Mouse (Mus musculus): ENCODE results near the gene Scamp3. TPM values are rescaled to one million over a fixed set of nuclear protein-coding genes. Genes with fewer than 3 reads are reported as not detected.
"Not testable (repeated sequence)": the region's sequence is repeated elsewhere in the genome, so short reads cannot be mapped to it uniquely, and the experiment has no call there.

Scamp3 gene
- polyA plus RNA-seq, 1 experiment = 256 TPM

DNA sequence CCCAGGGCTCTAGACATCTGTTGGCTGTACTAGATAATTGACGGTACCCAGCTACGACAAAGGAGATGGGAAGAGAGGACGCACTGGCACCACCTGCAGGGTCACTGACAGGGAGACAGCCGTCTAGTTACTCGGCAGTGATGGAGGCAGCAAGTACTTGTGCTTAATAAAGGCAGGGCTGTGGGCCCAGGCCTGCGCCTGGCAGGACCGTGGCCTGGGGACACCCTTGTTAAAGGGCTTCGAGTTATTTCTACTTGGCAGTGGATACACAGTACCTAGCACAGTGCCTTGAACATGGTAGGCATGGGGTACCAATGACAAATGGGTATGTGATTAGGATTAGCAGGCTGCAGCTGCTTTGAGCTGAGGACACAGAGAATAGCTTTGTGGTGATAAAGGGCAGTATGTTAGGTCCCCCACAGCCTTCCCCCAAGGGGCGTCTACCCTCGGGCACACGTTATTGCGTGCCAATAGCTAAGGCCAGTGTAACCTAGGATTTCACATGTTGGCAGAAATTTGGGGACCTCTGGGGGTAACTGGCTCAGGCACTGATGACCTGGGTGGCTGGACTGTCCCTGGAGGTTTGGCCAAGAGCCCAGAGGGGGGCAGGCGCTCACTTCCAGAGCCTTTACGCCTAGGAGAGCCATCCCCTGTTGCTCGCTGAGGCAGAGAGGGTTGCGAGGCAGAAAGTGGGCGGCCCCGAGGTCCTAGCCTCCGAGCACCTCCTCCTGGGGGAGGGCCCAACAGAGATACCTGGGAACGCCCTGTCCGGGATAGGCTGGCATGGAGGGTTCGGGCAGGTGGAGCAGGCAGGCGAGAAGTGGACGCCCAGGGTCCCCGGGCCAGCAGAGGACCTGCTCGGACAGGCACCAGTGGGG, 29.9 kb upstream of the Scamp3 start:
- Histone ChIP-seq H3K4me3 (replicated peaks) (no peak overlapping the region), H3K4me1 (peaks cover 14% of the 10 kb centered on the region; the same call in 1 of the 2 replicates), H3K36me3 (replicated peaks; ENCODE audit: low read length) (no peaks in the 10 kb centered on the region), H3K9me3 (no peaks in the 10 kb centered on the region), H3K27me3 (replicated peaks) (peaks cover 84% of the 10 kb centered on the region)
- TF ChIP-seq GATA1 (IDR thresholded peaks at IDR 0.05; ENCODE audit: borderline replicate concordance, low read length) (no peak), FLI1 (IDR thresholded peaks at IDR 0.05; ENCODE audit: low read length) (no peak)

DNA sequence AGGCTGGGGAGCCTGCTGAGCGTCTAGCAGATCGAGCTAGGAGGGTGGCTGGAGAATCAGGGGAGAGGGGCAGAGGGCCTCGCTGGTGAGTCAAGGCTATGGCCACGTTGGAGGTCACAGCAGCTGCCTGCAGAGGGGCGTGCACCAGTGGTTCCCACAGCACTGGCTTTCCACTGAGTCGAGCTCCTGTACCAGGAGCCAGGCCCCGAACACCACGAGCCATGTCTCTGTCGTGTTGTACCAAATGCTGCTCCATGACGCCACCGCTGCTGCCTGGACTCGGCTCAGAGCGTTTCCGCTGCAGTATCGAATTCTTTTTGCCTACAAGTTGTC, 29.3 kb upstream of the Scamp3 start:
- peak overlapping the region; percentile 3 for H3K4me3 ChIP-seq (replicated peaks)
- H3K27me3 ChIP-seq (replicated peaks) = peaks cover 84% of the 10 kb centered on the region
- peaks cover 19% of the 10 kb centered on the region; the same call in 1 of the 2 replicates for H3K4me1 ChIP-seq
- no peaks in the 10 kb centered on the region for H3K9me3 ChIP-seq
- TF ChIP-seq FLI1 (IDR thresholded peaks at IDR 0.05; ENCODE audit: low read length) (no peak), GATA1 (IDR thresholded peaks at IDR 0.05; ENCODE audit: borderline replicate concordance, low read length) (no peak)
- no peaks in the 10 kb centered on the region for H3K36me3 ChIP-seq (replicated peaks; ENCODE audit: low read length)

DNA sequence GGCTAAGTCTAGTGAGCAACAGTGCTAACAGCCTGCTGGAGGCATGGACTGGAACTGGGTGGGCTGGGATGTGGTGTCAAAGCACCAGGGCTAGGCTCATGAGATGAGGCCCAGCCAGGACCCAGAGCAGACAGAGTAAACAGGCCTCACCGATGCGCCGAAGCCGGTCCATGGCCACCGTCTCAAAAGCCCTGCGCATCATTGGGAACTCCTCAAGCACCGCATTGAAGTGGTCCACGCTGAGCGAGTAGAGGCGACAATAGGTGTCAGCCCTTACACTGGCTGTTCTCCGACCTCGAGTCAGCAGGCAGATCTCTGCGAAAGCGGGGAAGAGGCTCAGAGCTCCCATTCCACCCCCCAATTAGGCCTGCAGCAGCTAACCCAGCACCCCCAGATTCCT, 28.7 kb upstream of the Scamp3 start:
- no peaks in the 10 kb centered on the region for H3K9me3 ChIP-seq
- H3K4me3 ChIP-seq (replicated peaks) = no peak overlapping the region
- H3K27me3 ChIP-seq (replicated peaks) = peaks cover 81% of the 10 kb centered on the region
- no peaks in the 10 kb centered on the region for H3K36me3 ChIP-seq (replicated peaks; ENCODE audit: low read length)
- no peak for TF ChIP-seq FLI1 (IDR thresholded peaks at IDR 0.05; ENCODE audit: low read length)
- no peak for TF ChIP-seq GATA1 (IDR thresholded peaks at IDR 0.05; ENCODE audit: borderline replicate concordance, low read length)
- peaks cover 19% of the 10 kb centered on the region; the same call in 1 of the 2 replicates for H3K4me1 ChIP-seq

DNA sequence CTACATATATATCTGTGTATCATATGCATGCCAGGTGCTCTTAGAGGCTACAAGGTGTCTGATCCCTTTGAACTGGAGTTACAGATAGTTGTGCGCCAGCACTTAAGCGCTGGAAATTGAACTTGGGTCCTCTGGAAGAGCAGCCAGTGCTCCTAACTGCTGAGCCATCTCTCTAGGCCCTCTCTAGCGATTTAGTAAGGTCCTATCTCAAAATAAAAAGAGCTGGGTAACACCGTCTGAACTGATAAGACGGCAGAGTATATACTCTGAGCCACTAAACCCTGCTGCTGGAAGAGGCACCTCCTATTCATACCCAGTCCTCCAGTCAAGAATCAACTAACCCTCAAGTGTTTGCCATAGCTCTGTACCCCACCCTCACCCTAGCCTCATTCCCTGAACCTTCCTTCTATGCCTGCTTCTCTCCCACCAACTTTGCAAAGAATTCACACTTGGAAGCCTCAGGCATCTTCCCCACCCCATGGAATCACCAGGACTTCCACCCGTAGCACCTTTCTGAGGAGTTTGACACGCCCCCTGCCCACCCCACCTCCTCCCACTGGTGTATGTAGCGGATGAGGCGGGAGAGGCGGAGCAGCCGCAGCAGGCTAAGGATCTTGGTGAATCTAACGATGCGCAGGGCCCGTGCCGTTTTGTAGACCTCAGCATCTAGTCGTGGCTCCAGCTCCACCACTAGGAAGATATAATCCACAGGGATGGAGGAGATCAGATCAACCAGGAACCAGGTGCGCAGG, 25.0 kb upstream of the Scamp3 start:
- Histone ChIP-seq H3K4me1 (peaks cover 16% of the 10 kb centered on the region; the same call in 1 of the 2 replicates), H3K27me3 (replicated peaks) (peaks cover 70% of the 10 kb centered on the region), H3K36me3 (replicated peaks; ENCODE audit: low read length) (no peaks in the 10 kb centered on the region), H3K9me3 (no peaks in the 10 kb centered on the region), H3K4me3 (replicated peaks) (no peak overlapping the region)
- no peak for TF ChIP-seq GATA1 (IDR thresholded peaks at IDR 0.05; ENCODE audit: borderline replicate concordance, low read length)
- no peak for TF ChIP-seq FLI1 (IDR thresholded peaks at IDR 0.05; ENCODE audit: low read length)

DNA sequence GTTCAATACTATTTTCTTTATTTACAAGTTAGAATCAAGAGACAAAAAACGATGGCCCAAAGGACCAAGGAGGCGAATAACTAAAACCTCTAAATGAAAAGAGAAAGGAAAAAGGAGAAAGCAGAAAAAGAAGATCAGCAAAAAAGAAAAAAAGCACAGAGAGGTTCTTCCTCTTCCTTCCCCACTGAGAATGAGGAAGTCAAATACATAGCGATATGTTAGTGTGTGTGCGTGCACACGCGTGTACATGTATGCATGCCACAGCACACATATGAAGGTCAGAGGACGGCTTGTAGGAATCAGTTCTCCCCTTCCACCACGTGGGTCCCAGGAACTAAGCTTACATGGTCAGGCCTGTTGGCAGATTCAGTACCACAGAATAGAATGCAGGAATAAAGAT, 20.3 kb upstream of the Scamp3 start:
- no peaks in the 10 kb centered on the region for H3K9me3 ChIP-seq
- TF ChIP-seq GATA1 (IDR thresholded peaks at IDR 0.05; ENCODE audit: borderline replicate concordance, low read length) (no peak), FLI1 (IDR thresholded peaks at IDR 0.05; ENCODE audit: low read length) (no peak)
- no peak overlapping the region for H3K4me3 ChIP-seq (replicated peaks)
- peaks cover 55% of the 10 kb centered on the region for H3K27me3 ChIP-seq (replicated peaks)
- peaks cover 31% of the 10 kb centered on the region for H3K4me1 ChIP-seq
- no peaks in the 10 kb centered on the region for H3K36me3 ChIP-seq (replicated peaks; ENCODE audit: low read length)

DNA sequence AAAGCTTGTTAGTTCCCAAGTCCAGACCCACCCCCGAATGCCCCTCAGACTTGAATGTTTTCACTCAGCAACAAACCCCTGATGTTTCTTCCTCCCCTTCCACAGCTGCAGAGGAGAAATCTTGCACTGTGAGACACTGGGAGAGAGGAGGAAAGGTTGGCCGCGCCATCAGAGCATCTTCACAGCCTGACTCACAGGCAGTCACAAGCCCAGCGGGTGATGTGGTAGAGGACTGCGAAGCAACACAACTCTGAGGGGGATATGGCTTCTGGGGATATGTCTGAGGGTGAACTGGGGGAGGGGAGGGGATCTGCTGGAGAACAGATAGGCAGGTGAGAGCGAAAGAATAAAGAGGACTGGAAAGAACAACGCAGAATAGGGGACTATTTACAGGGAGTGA, 18.6 kb upstream of the Scamp3 start:
- H3K27me3 ChIP-seq (replicated peaks) = peaks cover 45% of the 10 kb centered on the region
- no peaks in the 10 kb centered on the region for H3K36me3 ChIP-seq (replicated peaks; ENCODE audit: low read length)
- no peaks in the 10 kb centered on the region for H3K9me3 ChIP-seq
- H3K4me3 ChIP-seq (replicated peaks) = peak overlapping the region; percentile 40
- no peak for TF ChIP-seq GATA1 (IDR thresholded peaks at IDR 0.05; ENCODE audit: borderline replicate concordance, low read length)
- no peak for TF ChIP-seq FLI1 (IDR thresholded peaks at IDR 0.05; ENCODE audit: low read length)
- peaks cover 31% of the 10 kb centered on the region for H3K4me1 ChIP-seq

DNA sequence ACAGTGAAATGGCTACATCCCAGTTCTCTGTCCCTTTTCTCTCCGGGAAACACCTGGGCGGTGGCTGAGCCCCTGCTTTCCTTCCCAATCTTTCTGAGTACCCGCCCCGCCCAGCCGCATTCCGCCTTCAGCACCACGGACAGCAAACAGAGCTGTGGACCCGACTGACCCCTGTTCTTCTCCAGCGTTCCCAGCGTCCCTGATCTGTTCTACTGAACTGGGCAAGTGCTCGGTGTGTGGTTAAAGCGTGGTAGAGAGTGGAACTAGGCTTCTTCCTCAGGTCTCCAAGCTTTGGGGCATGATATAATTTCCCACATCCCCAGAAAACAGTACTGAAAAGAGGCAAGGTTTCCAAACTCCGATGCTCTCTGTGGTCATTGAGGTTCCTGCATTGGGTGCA, 18.1 kb upstream of the Scamp3 start:
- Histone ChIP-seq H3K4me1 (peaks cover 37% of the 10 kb centered on the region), H3K27me3 (replicated peaks) (peaks cover 42% of the 10 kb centered on the region), H3K36me3 (replicated peaks; ENCODE audit: low read length) (no peaks in the 10 kb centered on the region), H3K4me3 (replicated peaks) (peak overlapping the region; percentile 91), H3K9me3 (no peaks in the 10 kb centered on the region)
- TF ChIP-seq FLI1 (IDR thresholded peaks at IDR 0.05; ENCODE audit: low read length) (no peak), GATA1 (IDR thresholded peaks at IDR 0.05; ENCODE audit: borderline replicate concordance, low read length) (no peak)

DNA sequence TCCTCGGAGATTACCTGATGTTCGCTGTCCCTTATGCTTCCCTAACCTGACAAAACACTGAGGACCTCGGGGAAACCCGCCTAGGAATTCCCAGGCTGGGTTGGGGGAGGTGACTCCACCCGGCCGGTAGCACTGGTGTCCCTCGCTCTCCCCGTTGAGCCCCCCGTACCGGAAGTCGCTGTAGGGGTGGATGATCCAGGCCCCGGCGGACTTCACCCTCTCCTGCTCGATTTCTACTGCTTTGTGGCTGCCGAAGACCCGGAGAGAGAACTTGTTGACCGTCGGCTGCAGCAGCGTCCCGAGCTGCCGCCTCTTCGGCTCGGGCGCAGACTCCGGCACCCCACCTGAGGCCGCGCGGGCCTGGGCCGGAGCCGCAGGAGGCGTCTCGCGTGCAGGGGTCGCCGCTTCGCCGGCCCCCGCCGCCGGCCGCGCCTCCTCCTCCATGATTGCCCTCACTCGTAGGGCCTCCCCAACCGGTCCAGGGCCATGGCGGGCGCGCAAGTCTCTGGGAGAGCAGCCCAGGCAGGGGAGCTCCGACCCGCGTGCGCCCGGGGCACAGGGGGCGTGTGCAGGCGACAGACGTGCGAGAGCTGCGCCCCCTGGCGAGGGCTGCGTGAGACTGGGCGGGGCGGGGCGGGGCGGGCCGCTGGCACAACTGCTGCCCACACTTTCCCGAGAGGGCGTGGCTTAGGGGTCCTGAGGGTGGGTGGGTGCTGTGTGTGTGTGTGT, 17.5 kb upstream of the Scamp3 start, which contains the start of gene Hcn3:
Gene Hcn3 (minus strand): TSS at position 581 of the 729 bp plus-strand sequence.
- H3K36me3 ChIP-seq (replicated peaks; ENCODE audit: low read length) = no peaks in the 10 kb centered on the region
- H3K4me1 ChIP-seq = peaks cover 37% of the 10 kb centered on the region

DNA sequence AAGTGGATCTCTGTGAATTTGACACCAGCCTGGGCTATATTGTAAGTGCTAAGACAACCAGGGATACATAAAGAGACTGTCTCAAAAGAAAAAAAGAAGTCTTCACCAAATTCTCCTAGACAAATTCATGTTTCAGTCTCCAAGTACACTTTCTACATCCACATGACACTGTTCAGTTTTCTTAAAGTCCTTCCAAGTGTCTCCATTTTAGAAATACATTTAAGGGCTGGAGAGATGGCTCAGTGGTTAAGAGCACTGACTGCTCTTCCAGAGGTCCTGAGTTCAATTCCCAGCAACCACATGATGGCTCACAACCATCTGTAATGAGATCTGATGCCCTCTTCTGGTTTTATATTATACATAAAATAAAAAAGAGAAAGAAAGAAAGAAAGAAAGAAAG, 16.1 kb upstream of the Scamp3 start:
- H3K27me3 ChIP-seq (replicated peaks) = peaks cover 29% of the 10 kb centered on the region

More for the DNA sequence above, 17.5 kb upstream of the Scamp3 start, which contains the start of gene Hcn3:
- H3K9me3 ChIP-seq = no peaks in the 10 kb centered on the region
- H3K4me3 ChIP-seq (replicated peaks) = peak within 1 kb of the TSS; percentile 91
- no peak for TF ChIP-seq FLI1 (IDR thresholded peaks at IDR 0.05; ENCODE audit: low read length)
- peaks cover 39% of the 10 kb centered on the region for H3K27me3 ChIP-seq (replicated peaks)

More for the DNA sequence above, 16.1 kb upstream of the Scamp3 start:
- H3K9me3 ChIP-seq; H3K36me3 ChIP-seq (replicated peaks; ENCODE audit: low read length); H3K4me3 ChIP-seq (replicated peaks): not testable (repeated sequence)
- peaks cover 46% of the 10 kb centered on the region for H3K4me1 ChIP-seq
